Mouse (Mus musculus) layer of hippocampus, adult 18-20 months (tissue): ENCODE data around the gene Banp. TPM values are rescaled to one million over a fixed set of nuclear protein-coding genes. Genes with fewer than 3 reads are reported as not detected.

ENCODE experiments used
- DNase-seq, 2 experiments: peaks; one replicate each; pipeline ENCODE4 v3.0.0; 2022; ENCODE audit warnings: low spot score in 2 of 2
- total RNA-seq, 2 experiments: library from RNA; stranded (reverse); gene quantifications; 2 replicates each; pipeline ENCODE4 v1.2.3; 2021

Banp gene
- total RNA-seq, 2 experiments from 2014 or later, result 49.9 to 58.2 TPM

- peak; percentile 53 to 89 for DNase-seq
These were observed 23.9 kb upstream of the Banp start for GRCm38 (mm10) chr8:121925624-121926023.

DNA sequence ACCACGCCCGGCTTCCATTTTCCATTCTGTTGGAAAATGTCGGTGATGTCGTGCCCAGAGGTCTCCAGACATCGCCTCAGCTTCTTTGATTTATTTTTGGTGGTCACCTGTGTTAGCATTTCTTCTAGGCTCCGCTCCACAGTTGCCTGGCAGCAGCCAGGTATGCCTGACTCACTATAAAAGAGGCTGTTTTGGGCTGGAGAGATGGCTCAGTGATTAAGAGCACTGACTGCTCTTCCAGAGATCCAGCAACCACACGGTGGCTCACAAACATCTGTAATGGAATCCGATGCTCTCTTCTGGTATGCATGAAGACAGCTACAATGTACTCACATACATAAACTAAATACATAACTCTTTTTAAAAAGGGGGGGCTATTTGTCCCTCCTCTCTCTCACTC is 23.3 kb upstream of the Banp start:
- DNase-seq, result no peak

DNA sequence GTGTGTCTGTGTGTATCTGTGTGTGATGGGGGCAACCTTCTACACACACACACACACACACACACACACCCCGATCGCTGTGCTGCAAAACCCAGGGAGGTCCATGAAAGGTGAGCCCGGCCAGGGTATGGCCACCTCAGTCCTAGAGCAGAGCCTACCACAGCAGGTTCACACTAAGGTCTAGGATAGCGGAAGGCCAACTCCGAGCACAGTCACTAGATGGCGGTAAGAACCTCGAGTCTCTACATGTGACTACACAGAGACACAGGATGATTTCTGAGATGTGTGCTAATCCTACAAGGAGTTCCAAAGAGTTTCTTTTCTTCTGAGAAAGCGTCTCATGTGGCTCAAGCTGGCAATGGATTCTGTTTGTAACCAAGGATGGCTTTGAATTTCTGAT is 22.2 kb upstream of the Banp start:
- DNase-seq, result peak in 1 of 2 experiments; percentile 62

DNA sequence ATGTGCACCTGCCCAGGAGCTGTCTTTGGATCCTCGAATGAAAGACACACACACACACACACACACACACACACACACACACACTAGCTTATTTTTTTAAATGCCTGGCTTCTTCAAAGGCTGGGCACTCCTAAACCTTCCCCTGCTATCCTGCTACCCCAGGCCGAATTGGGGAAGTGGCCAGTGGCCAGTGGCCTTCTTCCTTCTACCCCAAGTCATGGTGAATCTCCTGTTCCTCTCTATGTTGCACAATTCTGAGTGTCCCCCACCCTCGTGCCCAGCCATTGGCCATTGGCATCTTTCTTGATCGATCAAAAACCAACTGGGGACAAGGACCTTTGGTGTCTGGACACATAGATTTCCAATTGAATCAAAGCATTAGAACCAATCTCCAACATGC is 19.5 kb upstream of the Banp start:
- no peak for DNase-seq

DNA sequence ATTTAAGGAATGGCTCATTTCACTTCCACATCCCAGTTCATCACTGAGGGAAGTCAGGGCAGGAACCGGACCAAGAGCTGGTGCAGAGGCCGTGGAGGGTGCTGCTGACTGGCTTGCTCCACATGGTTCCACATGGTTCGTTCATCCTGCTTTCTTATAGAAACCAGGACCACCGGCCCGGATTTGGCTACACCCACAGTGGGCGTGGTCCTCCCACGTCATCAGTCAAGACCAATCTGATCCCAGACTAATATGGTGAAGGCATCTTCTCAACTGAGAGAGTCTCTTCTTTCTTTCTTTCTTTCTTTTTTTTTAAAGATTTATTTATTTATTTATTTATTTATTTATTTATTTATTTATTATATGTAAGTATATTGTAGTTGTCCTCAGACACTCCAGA is 18.0 kb upstream of the Banp start:
- no peak for DNase-seq

- no peak for DNase-seq
These were observed 17.4 kb upstream of the Banp start for GRCm38 (mm10) chr8:121932026-121932667.

- DNase-seq, result no peak
These were observed 16.7 kb upstream of the Banp start for GRCm38 (mm10) chr8:121932668-121933520.

DNA sequence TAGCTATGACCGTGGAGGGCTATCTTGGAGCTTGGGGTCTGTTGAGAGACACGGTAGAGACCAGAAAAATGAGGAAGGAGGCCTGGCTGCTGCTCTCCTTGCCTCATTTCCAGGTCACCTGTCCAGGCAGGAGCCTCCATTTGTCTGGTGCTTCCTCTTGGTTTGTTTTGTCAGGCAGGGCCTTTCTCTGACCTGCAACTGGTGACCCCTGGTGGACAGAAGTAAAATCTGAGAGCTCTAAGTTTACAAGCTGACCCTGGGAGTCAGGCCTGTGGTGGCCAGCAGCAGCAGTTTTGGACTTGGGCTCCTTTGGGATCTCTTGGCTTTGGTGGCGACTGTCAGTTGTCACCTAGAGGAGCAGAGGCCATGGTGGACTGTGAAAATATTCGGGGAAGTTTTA is 15.0 kb upstream of the Banp start:
- peak in 1 of 2 experiments; percentile 14 for DNase-seq

GRCm38 (mm10) chr8:121934923-121935322 is 14.6 kb upstream of the Banp start:
- DNase-seq, result no peak

GRCm38 (mm10) chr8:121935341-121936294 is 13.9 kb upstream of the Banp start:
- peak; percentile 50 to 73 for DNase-seq

- DNase-seq, result no peak
These were observed 13.2 kb upstream of the Banp start for GRCm38 (mm10) chr8:121936391-121936790.

DNA sequence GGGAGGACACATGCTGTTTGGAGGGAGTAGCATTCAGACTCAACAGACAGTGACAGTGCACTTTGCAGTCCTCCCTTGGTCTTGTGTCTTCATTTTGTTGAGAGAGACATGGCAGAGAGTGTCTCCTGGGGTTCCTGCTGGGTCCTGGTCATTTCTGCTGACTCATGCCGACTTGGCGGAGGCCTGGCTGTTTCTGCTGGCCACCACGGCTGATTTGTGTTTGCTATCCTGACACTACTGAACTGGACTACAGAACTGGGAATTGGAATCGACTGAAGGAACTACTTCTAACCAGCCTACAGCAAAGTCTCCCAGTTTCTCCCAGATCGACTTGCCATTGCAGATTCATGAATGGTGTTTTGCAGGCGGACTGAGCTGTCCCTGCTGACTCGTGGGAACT is 10.8 kb upstream of the Banp start:
- DNase-seq, result no peak

- no peak for DNase-seq
These were observed 6.5 kb upstream of the Banp start for GRCm38 (mm10) chr8:121943057-121943540.

- DNase-seq, result no peak
These were observed 5.8 kb upstream of the Banp start for GRCm38 (mm10) chr8:121943716-121944115.

DNA sequence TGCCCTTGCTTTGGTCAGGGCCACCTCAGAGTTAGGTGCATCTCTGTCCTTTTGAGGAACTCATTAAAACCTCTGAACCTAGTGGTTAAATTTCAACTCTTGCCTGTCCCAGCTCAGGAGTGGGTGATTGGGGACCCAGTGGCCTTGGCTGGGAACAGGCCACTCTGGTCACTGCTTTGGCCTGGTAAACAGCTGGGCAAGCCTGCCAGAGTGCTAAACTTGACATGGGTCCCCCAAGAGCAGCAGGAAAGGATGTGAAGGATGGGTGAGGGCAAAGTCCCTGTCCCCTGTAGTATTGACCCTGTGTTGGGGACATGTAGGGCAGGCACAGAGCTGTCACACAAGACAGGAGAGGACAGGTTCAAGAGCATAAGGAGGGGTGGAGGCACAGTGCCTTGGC is 4.7 kb upstream of the Banp start, which contains the start of gene Car5a:
Gene Car5a, minus strand, starts transcription at position 74 of the 400 bp plus-strand sequence.
- no peak for DNase-seq

DNA sequence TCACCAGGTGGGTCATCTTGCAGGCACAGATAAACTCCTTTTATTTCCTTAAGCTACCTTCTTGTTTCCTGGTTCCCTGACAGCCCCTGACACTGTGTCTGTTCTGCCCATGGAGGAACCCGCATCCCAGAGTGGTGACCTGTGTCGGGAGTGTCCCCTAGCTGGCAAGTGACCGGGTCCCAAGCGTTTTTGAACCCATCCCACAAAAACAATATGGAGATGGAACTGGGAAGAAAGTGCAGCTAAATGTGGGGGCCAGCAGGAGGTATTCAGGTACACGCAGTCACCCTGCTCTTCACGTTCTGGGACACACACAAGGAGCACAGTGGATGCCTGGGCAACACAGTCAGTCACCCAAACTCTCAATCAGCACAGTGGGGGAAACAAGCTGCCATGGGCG is 3.2 kb upstream of the Banp start:
- no peak for DNase-seq

DNA sequence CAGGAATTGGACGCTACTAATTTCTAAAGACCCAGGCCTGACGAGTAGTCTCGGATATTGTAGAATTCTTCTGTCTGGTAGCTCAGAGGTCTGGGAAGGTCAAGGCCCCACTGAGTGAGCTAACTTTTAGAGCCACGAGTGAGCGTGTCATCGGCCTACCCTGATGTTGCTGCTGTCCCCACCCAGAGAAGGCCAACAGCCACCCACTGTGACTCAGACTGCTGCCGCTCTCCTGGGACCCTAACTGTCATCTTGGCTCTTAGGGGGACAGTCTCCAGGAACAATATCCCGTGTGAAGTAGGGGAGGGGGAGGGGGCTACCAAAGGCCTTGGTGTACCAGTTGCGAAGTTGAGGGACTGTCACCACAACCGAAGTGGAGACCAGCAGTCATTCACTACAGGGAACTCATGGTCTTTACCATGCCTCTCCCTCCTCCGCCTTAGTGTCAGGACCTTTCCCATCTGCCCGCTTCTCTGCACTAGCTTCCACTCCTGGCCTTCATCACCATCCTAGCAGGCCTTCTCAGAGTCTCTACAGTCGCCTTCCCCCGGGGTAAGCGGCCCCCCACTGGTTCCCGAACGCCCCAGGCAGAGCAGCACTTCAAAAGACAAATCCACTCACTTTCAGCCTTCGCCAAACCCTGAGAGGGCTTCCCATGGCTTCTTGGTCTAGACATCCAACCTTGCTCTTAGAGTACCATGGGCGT is 2.4 kb upstream of the Banp start:
- no peak for DNase-seq

GRCm38 (mm10) chr8:121947753-121948141 is 1.8 kb upstream of the Banp start:
- DNase-seq, result peak in 1 of 2 experiments; percentile 72

DNA sequence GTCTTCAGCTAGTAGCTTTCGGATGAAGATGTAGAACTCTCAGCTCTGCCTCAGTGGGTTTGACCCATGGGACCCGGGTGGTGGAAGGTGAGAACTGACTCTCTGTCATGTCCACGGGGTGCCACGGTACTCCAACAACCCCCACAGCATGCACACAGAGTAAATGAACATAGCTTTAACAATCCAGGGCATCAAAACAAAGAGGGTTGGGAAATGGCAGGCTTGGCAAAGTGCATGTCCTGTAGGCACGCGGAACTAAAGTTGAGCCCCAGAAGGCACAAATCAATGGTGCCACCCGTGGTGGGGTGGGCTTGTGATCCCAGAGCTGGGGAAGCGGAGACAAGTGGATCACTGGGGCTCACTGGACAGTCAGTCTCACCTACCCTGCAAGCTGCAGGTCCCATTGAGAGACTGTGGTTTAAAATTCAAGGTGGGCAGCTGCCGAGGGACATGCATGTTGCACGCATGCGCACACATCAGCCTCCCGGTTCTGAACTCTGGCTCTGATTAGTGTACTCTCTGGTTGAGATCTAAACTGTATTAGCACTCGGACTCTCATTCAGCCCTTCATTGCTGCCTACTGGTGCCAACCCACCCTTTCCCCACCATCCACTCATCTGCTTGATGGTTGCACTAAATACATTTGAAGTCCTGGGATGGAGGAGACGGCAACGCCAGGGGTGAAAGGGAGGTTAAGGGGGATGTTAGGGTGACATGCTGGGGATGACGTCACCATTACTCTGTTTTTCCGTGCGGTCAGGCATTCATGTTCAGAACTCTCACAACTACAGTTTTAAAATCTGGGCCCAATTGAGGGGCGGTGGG is 1.0 kb upstream of the Banp start:
- no peak for DNase-seq
